Mouse (Mus musculus) CD4-positive, CD25-positive, alpha-beta regulatory T cell, adult 4 months (primary cell): ENCODE data around the gene Radil. TPM values are rescaled to one million over a fixed set of nuclear protein-coding genes. Genes with fewer than 3 reads are reported as not detected.

Source experiments
- ATAC-seq: one replicate; pipeline ENCODE4 v1.8.0; 2017
- polyA plus RNA-seq, 2 experiments: library from polyadenylated mRNA; unstranded; fragments of 100-300 nt; shearing (Covaris generic); gene quantifications; one replicate each; pipeline ENCODE4 v1.2.1; 2017

Radil gene
- polyA plus RNA-seq, 2 experiments from 2014 or later: not detected

GRCm38 (mm10) chr5:142478829-142479435 is 72.0 kb downstream of the Radil start:
- peak; percentile 74 for ATAC-seq

GRCm38 (mm10) chr5:142477866-142478615 is 72.9 kb downstream of the Radil start:
- ATAC-seq: no peak

- no peak for ATAC-seq
Measured at GRCm38 (mm10) chr5:142477346-142477745, 73.6 kb downstream of the Radil start.

DNA sequence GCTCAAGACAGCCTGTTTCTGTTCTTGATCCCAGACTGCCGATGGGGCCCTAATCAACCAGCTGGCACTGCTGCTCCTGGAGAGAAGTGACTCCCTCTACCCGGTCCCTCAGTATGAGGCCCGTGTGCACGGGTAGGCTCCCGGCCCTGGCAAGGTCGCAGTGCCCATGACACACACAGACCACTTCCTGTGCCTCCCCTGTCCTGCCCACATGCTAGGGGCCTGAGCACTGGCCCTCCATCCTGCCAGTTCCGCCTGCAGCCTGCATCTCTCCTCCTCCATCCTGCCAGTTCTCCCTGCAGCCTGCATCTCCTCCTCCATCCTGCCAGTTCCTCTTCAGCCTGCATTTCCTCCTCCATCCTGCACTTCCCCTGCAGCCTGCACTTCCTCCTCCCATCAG is 75.2 kb downstream of the Radil start:
- ATAC-seq: no peak

- ATAC-seq: no peak
Measured at GRCm38 (mm10) chr5:142473696-142474095, 77.2 kb downstream of the Radil start.

- ATAC-seq: no peak
Measured at GRCm38 (mm10) chr5:142469796-142470195, 81.1 kb downstream of the Radil start.

- no peak for ATAC-seq
Measured at GRCm38 (mm10) chr5:142468375-142468774, 82.5 kb downstream of the Radil start.

- ATAC-seq: peak; percentile 96
Measured at GRCm38 (mm10) chr5:142463461-142464454, 87.1 kb downstream of the Radil start, which contains the start of gene Ap5z1. Gene Ap5z1, plus strand, starts transcription at chr5:142463944.

DNA sequence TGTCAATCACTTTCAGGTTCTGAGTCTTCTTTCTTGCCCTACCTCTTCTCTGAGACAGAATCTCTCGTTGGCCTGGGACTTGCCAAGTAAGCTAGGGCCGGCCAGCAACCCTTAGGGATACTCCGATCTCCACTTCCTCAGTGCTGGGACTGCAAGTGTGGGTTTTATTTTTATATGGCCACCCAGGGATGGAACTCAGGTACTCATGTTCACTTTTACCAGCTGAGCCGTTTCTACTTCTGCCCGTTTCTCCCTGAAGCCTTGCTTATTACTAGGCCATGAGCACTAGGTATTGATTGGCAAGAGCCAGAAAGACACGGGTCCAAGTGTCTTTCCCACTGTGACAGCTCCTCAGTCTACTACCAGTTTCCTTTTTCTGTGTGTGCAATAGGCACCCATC is 87.9 kb downstream of the Radil start:
- no peak for ATAC-seq

- no peak for ATAC-seq
Measured at GRCm38 (mm10) chr5:142462641-142462948, 88.3 kb downstream of the Radil start.

GRCm38 (mm10) chr5:142461942-142462640 is 88.8 kb downstream of the Radil start:
- ATAC-seq: no peak

DNA sequence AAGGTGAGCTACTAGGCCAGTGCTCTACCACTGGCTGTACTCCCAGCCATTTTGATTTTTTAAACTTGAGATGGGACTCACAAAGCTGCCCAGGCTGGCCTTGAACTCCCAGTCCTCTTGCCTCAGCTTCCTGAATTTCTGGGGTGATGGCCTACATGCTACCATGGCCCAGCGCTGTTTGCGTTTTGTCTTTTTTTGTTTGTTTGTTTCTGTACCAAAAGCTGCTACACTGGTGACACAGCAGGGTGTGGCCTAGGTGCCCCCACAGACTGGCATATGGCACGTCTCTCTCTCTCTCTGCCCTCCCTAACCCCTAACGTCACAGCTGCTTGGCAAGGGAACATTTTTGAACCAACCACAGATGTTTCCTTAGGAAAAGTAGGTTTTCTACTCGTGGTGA is 91.1 kb downstream of the Radil start:
- ATAC-seq: no peak

GRCm38 (mm10) chr5:142458791-142459557 is 91.9 kb downstream of the Radil start:
- ATAC-seq: no peak

GRCm38 (mm10) chr5:142457345-142457744 is 93.6 kb downstream of the Radil start:
- ATAC-seq: no peak

- ATAC-seq: no peak
Measured at GRCm38 (mm10) chr5:142456318-142456717, 94.6 kb downstream of the Radil start.

DNA sequence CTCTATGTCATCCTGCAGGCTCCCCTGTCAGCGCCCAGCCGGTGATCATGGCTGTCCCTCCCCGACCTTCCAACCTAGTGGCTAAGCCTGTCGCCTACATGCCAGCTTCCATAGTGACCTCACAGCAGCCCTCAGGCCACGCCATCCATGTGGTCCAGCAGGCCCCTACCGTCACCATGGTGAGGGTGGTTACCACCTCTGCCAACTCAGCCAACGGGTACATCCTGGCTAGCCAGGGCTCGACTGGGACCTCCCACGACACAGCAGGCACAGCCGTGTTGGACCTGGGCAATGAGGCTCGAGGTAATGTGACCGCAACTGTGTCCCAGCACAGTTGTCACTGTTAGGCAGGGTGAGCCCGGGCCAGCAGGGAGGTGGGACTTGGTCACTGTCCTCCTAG is 97.2 kb downstream of the Radil start:
- no peak for ATAC-seq

GRCm38 (mm10) chr5:142451759-142452158 is 99.1 kb downstream of the Radil start:
- ATAC-seq: no peak

DNA sequence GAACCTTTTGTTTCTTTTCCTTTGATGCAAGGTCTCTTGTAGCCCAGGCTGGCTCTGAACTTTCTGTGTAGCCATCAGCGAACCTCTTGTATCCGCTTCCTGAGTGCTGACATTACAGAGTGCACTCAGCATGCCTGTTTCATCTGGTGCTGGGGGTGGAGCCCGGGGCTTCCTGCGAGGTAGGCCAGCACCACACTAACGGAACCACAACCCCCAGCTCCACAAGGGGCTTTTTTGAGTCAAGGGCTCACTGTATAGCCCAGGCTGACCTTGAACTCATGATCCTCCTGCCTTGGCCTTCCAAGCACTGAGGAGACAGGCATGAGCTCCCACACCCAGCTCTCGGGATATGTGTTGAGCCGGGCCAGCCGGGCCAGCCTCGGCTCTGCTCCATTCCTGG is 100.1 kb downstream of the Radil start:
- no peak for ATAC-seq

- no peak for ATAC-seq
Measured at GRCm38 (mm10) chr5:142448623-142449022, 102.3 kb downstream of the Radil start.

DNA sequence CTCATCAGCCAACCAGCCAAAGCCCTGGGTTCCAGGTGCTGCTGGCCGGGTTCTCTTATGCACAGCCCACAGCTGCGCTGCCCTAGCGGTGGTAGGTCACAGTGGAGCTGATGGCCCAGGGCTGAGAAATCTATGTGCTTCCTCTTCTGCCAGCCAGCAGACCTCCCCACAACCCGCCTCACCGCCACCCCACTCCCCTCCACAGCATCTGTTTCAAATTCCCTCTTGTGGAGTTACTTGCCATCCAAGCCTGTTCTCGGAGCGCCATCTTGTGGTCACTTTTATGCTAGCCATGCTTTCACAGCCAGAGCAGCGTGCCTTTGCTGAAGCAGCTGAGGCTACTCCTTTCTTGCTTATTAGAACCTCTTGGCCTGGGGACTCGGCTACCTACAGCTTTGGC is 102.8 kb downstream of the Radil start:
- peak; percentile 76 for ATAC-seq

GRCm38 (mm10) chr5:142445709-142446108 is 105.2 kb downstream of the Radil start:
- ATAC-seq: no peak
